Mouse (Mus musculus) heart, postnatal 10 days (tissue): Measurements from ENCODE around the gene Kcnk3. TPM values are rescaled to one million over a fixed set of nuclear protein-coding genes. Genes with fewer than 3 reads are reported as not detected.

Experiments used
- DNase-seq, 2 experiments: peaks; one replicate each; pipeline ENCODE4 v3.0.0; 2021
- intact Hi-C: fragments of 180-260 bp; cut with DNase I; formaldehyde crosslinking; loops from one replicate; pipeline ENCODE4 v1.15.1; 2025
- microRNA-seq, 2 experiments: library from miRNA; unstranded; fragments of <30 nt; microRNA quantifications; one replicate each; pipeline ENCODE4 v1.2.0; 2022
- total RNA-seq, 2 experiments: library from RNA; stranded (reverse); gene quantifications; 2 replicates each; pipeline ENCODE4 v1.2.3; 2021

The Kcnk3 gene
- total RNA-seq, 2 experiments from 2014 or later, result 159 to 183 TPM

DNA sequence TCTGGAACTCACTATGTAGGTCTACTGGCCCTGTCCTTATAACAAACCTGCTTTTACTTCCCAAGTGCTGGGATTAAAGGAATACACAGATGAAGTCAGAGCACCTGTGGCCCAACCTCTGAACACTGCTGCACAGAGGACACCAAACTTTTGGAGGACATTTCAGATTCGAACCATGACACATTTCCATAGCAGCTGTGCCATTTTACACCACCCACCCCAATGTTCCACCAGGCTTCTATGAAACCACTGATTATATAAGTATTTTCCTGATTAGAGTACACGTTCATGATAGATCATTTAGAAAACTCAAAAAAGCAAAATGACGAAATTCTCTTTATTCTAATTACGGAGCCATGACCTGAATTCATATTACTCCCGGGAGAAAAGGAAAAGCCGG lies 78.0 kb downstream of the Kcnk3 start:
- peak in 1 of 2 experiments; percentile 52 for DNase-seq
- intact Hi-C loops, result no loop called here

DNA sequence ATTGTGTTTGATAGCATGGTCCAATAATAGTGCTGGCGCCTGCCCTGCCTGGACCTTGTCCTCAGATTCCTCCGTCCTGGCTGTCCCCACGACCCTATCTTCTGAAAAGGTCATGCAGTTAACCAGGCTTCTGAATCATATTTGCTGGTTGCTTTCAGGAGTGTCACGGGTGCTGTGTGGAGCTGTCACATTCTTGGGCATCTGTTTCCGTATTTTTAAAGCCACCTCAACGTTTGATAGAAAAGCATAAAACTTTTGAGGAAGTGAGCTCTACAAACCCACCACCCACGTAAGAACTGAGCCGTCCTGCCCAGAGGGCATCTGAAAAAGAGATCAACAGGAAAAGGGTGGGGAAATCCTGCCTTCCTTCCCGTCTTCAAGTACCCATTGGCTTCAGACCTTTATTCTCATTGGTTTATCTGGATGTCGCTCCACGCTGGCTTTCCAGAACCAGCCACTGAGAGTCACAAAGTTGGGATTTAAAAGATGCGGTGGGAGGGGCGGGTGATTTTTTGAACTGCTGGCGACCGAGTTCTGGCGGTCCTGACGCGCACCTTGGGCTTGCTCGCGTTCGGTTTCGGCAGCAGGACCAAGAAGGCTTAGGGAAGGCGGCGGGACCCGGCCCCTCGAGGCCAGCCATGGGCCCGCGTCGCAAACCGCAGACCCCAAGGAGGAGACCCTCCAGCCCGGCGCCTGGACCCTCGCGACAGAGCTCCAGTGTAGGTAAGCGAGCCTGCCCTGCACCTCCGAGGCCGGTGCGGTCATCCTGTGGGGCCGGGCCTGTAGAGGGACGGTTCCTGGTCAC lies 78.6 kb downstream of the Kcnk3 start, which contains the start of gene Cenpa:
TSS of gene Cenpa (plus strand) at position 387 of the 805 bp plus-strand sequence.
- DNase-seq, result peak; percentile 95 to 97
- intact Hi-C loops, result no loop called here

DNA sequence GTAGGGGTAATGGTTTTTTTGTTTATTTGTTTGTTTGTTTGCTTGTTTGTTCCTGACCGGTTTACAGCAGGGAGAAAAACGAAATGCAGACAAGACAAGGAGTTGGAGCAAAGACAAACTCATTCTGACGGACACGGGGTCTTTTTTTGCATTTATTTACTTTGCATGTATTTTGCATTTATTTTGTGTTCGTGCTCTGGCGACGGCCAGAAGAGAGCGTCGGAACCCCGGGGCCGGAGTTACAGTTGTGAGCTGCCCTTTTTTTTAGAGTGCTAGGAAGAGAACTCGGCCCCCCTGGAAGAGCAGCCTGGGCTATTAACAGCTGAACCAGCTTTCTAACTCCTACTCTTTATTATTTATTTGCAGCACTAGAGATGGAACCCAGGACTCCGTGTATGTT lies 79.2 kb downstream of the Kcnk3 start:
- no peak for DNase-seq
- intact Hi-C loops, result no loop called here

DNA sequence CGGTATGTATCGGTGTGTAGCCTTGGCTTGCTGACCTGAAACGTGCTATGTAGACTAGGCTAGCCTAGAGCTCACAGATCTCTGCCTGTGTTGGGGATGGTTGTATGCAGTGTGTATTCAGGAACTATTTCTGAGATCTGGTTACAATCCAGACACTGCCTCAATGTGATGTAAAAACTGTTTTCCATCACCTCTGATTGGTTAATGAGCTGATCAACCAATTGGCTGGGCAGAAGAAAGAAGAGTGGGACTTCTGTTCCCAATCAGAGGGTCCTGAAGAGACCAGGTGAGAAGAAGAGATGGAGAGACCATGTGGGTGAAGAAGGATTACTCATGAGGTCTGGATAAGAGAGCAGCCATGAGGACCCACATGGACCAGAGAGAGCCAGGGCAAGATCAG lies 79.7 kb downstream of the Kcnk3 start:
- intact Hi-C loops, result no loop called here

DNA sequence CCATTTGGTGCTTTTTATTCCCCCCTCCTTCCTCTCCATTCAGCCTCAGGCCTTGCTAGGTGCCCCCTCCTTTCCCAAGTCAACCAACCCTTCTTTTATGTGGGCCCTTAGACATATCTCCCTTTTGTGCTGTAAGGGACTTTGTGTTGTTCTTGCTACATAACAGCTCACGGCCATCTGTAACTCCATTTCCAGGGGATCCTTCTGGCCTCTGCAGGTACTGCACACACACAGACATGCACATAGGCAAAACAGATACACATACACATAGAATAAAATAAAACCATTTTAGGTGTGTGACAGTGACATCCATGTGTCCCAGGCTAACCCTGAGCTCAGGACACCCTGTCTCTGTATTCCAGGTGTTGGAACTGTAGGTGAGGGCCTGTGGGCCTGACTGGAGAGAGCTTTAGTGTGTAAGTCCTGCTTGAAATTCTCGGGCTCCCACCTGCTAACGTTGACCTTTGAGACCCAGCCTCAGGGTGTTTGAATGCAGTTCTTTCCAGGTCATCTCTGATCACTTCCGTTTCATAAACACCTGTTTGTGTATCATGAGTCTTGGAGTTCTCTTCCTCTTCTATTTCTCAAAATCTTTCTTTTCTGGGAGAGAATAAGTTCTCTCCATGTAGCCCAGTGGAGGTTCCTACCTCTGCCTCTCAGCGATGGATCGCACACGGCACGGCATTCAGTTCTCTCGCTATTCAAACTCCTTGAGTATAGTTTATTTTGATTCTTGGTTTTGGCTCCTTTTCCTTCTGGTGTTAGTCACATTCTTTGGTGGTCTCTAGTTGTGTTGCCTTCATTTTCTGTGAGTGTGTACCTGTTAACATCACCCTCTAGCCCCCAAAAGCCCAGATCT lies 80.9 kb downstream of the Kcnk3 start:
- DNase-seq, result no peak
- intact Hi-C loops, result no loop called here

More for the DNA sequence above, 79.7 kb downstream of the Kcnk3 start:
- no peak for DNase-seq

- intact Hi-C loops, result no loop called here
- no peak for DNase-seq
Observed at GRCm38 (mm10) chr5:30669496-30669830, 81.5 kb downstream of the Kcnk3 start.

- DNase-seq, result no peak
- intact Hi-C loops, result no loop called here
Observed at GRCm38 (mm10) chr5:30670091-30670490, 82.1 kb downstream of the Kcnk3 start.

DNA sequence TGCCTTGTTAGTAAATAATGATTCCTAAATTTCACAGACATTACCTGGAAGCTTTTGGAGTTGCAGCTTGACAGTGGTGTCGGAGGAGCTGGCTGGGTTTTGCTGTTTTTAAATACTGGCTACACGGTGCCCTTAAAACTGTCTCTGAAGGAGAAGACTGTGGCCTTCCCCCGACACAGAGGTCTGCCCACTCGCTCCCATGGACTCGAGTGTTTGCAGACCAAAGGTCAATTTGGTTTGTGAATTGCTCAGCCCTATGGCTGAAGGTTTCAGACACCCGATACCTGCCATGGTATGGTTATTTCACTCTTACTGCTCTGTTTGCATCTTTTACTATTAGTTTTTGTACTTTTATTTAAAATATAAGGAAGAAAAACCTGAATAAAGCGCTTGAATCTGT lies 86.0 kb downstream of the Kcnk3 start:
- no peak for DNase-seq
- intact Hi-C loops, result no loop called here

Small RNAs within 50 kb of the gene (microRNA-seq; reads per million reads assigned to microRNA genes)
- gene Mir5625, result 0 to 0.35 reads per million in 2 experiments

Other genes starting within 250 kb of the Kcnk3 start
- under 1 TPM in 1 of 2 experiments, not detected in 1; 0.02 TPM for gene Otof, start 126.2 kb upstream of the Kcnk3 start, total RNA-seq
- not detected for gene 1700001C02Rik, start 122.1 kb upstream of the Kcnk3 start, total RNA-seq
- not detected for gene Cib4, start 42.3 kb upstream of the Kcnk3 start, total RNA-seq
- 10 to 100 TPM; 42.1 to 45.4 TPM for gene Slc35f6, start 59.8 kb downstream of the Kcnk3 start, total RNA-seq
- 10 to 100 TPM; 85.5 to 86.1 TPM for gene Cenpa, start 78.6 kb downstream of the Kcnk3 start, total RNA-seq
- under 1 TPM; 0.77 to 0.87 TPM for gene Dpysl5, start 123.4 kb downstream of the Kcnk3 start, total RNA-seq
- 10 to 100 TPM; 24.8 to 26.5 TPM for gene Mapre3, start 226.5 kb downstream of the Kcnk3 start, total RNA-seq